Mouse (Mus musculus): ENCODE results near the gene Sarnp. TPM values are rescaled to one million over a fixed set of nuclear protein-coding genes. Genes with fewer than 3 reads are reported as not detected.

Gene Sarnp
- polyA plus RNA-seq, 1 experiment = 288 TPM

- peak overlapping the region; percentile 95 for H3K9ac ChIP-seq (ENCODE audit: low read depth, poor library complexity, severe bottlenecking)
- no peaks in the 10 kb centered on the region; the same call in none of the 2 replicates for H3K36me3 ChIP-seq (ENCODE audit: control insufficient read depth, insufficient read depth, low read length, poor library complexity, severe bottlenecking)
- peaks cover 1% of the 10 kb centered on the region for H3K4me1 ChIP-seq (ENCODE audit: control insufficient read depth, insufficient read depth, low read length)
- peak overlapping the region; percentile 90 for H3K4me3 ChIP-seq (ENCODE audit: low read depth, low read length)
- no peaks in the 10 kb centered on the region for H3K27me3 ChIP-seq (ENCODE audit: control insufficient read depth, insufficient read depth, low read length, poor library complexity, severe bottlenecking)
- no peaks in the 10 kb centered on the region for H3K9me3 ChIP-seq (replicated peaks; ENCODE audit: control insufficient read depth, insufficient read depth, low read length, poor library complexity, severe bottlenecking)
- peak; percentile 92 for TF ChIP-seq EP300 (IDR thresholded peaks at IDR 0.05; ENCODE audit: insufficient read depth, low read depth, low read length)
- TF ChIP-seq POLR2A (IDR thresholded peaks at IDR 0.05; ENCODE audit: insufficient read depth, low read length) = no peak
- peak overlapping the region; percentile 4; the same call in 1 of the 2 replicates for H3K27ac ChIP-seq (ENCODE audit: insufficient read depth, low read length)
Measured at GRCm38 (mm10) chr10:128909567-128910028, 92.5 kb downstream of the Sarnp start.

- Histone ChIP-seq H3K36me3 (ENCODE audit: control insufficient read depth, insufficient read depth, low read length, poor library complexity, severe bottlenecking) (no peaks in the 10 kb centered on the region; the same call in none of the 2 replicates), H3K4me3 (ENCODE audit: low read depth, low read length) (peak overlapping the region; percentile 90), H3K9ac (ENCODE audit: low read depth, poor library complexity, severe bottlenecking) (peak overlapping the region; percentile 95), H3K27me3 (ENCODE audit: control insufficient read depth, insufficient read depth, low read length, poor library complexity, severe bottlenecking) (no peaks in the 10 kb centered on the region), H3K9me3 (replicated peaks; ENCODE audit: control insufficient read depth, insufficient read depth, low read length, poor library complexity, severe bottlenecking) (no peaks in the 10 kb centered on the region), H3K4me1 (ENCODE audit: control insufficient read depth, insufficient read depth, low read length) (peaks cover 1% of the 10 kb centered on the region), H3K27ac (ENCODE audit: insufficient read depth, low read length) (no peak overlapping the region)
- TF ChIP-seq POLR2A (IDR thresholded peaks at IDR 0.05; ENCODE audit: insufficient read depth, low read length) (no peak), CTCF (IDR thresholded peaks at IDR 0.05; ENCODE audit: low read depth, low read length) (no peak), EP300 (IDR thresholded peaks at IDR 0.05; ENCODE audit: insufficient read depth, low read depth, low read length) (no peak)
Measured at GRCm38 (mm10) chr10:128910066-128910841, 93.1 kb downstream of the Sarnp start.

DNA sequence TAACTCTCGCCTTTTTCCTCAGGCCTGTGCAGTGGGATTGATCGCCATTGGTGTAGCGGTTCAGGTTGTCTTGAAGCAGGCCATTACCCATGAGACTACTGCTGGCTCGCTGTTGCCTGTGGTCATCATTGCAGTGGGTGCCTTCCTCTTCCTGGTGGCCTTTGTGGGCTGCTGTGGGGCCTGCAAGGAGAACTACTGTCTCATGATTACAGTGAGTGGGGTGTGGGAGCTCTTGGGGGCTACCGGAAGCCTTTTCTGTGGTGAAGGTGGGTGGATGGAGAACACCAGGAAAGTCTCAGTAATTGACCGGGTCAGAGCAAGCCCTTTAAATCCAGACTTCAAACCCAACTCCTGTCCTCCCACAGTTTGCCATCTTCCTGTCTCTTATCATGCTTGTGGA, 94.3 kb downstream of the Sarnp start:
- Histone ChIP-seq H3K4me1 (ENCODE audit: control insufficient read depth, insufficient read depth, low read length) (peaks cover 1% of the 10 kb centered on the region), H3K9me3 (replicated peaks; ENCODE audit: control insufficient read depth, insufficient read depth, low read length, poor library complexity, severe bottlenecking) (no peaks in the 10 kb centered on the region), H3K27me3 (ENCODE audit: control insufficient read depth, insufficient read depth, low read length, poor library complexity, severe bottlenecking) (no peaks in the 10 kb centered on the region), H3K9ac (ENCODE audit: low read depth, poor library complexity, severe bottlenecking) (peak overlapping the region; percentile 95; the same call in 1 of the 2 replicates), H3K36me3 (ENCODE audit: control insufficient read depth, insufficient read depth, low read length, poor library complexity, severe bottlenecking) (peaks cover 4% of the 10 kb centered on the region), H3K27ac (ENCODE audit: insufficient read depth, low read length) (no peak overlapping the region), H3K4me3 (ENCODE audit: low read depth, low read length) (peak overlapping the region; percentile 90)
- TF ChIP-seq CTCF (IDR thresholded peaks at IDR 0.05; ENCODE audit: low read depth, low read length) = no peak
- TF ChIP-seq POLR2A (IDR thresholded peaks at IDR 0.05; ENCODE audit: insufficient read depth, low read length) = no peak
- no peak for TF ChIP-seq EP300 (IDR thresholded peaks at IDR 0.05; ENCODE audit: insufficient read depth, low read depth, low read length)

GRCm38 (mm10) chr10:128912268-128912667, 95.1 kb downstream of the Sarnp start:
- Histone ChIP-seq H3K9me3 (replicated peaks; ENCODE audit: control insufficient read depth, insufficient read depth, low read length, poor library complexity, severe bottlenecking) (no peaks in the 10 kb centered on the region), H3K27ac (ENCODE audit: insufficient read depth, low read length) (no peak overlapping the region), H3K27me3 (ENCODE audit: control insufficient read depth, insufficient read depth, low read length, poor library complexity, severe bottlenecking) (no peaks in the 10 kb centered on the region), H3K4me1 (ENCODE audit: control insufficient read depth, insufficient read depth, low read length) (peaks cover 1% of the 10 kb centered on the region), H3K9ac (ENCODE audit: low read depth, poor library complexity, severe bottlenecking) (no peak overlapping the region), H3K4me3 (ENCODE audit: low read depth, low read length) (no peak overlapping the region), H3K36me3 (ENCODE audit: control insufficient read depth, insufficient read depth, low read length, poor library complexity, severe bottlenecking) (peaks cover 10% of the 10 kb centered on the region)
- TF ChIP-seq EP300 (IDR thresholded peaks at IDR 0.05; ENCODE audit: insufficient read depth, low read depth, low read length) = no peak
- TF ChIP-seq CTCF (IDR thresholded peaks at IDR 0.05; ENCODE audit: low read depth, low read length) = no peak
- TF ChIP-seq POLR2A (IDR thresholded peaks at IDR 0.05; ENCODE audit: insufficient read depth, low read length) = no peak

DNA sequence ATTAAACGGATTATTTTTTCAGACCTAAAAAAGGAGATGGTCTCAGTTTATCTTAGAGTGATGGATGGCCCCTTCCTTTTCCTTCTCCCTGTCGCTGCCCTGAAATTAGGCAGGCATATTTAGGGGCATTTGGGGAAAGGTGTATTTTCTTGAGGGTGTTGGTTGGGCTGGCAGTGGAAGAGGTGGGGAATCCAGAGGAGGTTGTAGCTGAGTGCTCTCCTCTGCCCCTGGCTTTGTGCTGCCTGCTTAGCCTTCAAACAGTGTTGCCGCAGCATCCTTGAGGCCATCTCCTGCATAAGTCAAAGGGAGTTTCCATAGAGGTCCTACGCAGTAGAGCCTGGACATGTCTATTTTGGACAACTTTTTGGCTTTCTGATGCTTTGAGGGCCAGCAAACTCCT, 95.7 kb downstream of the Sarnp start:
- no peak overlapping the region for H3K27ac ChIP-seq (ENCODE audit: insufficient read depth, low read length)
- H3K36me3 ChIP-seq (ENCODE audit: control insufficient read depth, insufficient read depth, low read length, poor library complexity, severe bottlenecking) = peaks cover 10% of the 10 kb centered on the region
- no peak overlapping the region for H3K4me3 ChIP-seq (ENCODE audit: low read depth, low read length)
- H3K4me1 ChIP-seq (ENCODE audit: control insufficient read depth, insufficient read depth, low read length) = peaks cover 1% of the 10 kb centered on the region
- no peaks in the 10 kb centered on the region for H3K27me3 ChIP-seq (ENCODE audit: control insufficient read depth, insufficient read depth, low read length, poor library complexity, severe bottlenecking)
- H3K9ac ChIP-seq (ENCODE audit: low read depth, poor library complexity, severe bottlenecking) = no peak overlapping the region
- TF ChIP-seq EP300 (IDR thresholded peaks at IDR 0.05; ENCODE audit: insufficient read depth, low read depth, low read length) (no peak), POLR2A (IDR thresholded peaks at IDR 0.05; ENCODE audit: insufficient read depth, low read length) (no peak)
- no peaks in the 10 kb centered on the region for H3K9me3 ChIP-seq (replicated peaks; ENCODE audit: control insufficient read depth, insufficient read depth, low read length, poor library complexity, severe bottlenecking)

GRCm38 (mm10) chr10:128913219-128913618, 96.1 kb downstream of the Sarnp start:
- peaks cover 1% of the 10 kb centered on the region for H3K4me1 ChIP-seq (ENCODE audit: control insufficient read depth, insufficient read depth, low read length)
- H3K9me3 ChIP-seq (replicated peaks; ENCODE audit: control insufficient read depth, insufficient read depth, low read length, poor library complexity, severe bottlenecking) = no peaks in the 10 kb centered on the region
- peaks cover 10% of the 10 kb centered on the region for H3K36me3 ChIP-seq (ENCODE audit: control insufficient read depth, insufficient read depth, low read length, poor library complexity, severe bottlenecking)
- H3K27me3 ChIP-seq (ENCODE audit: control insufficient read depth, insufficient read depth, low read length, poor library complexity, severe bottlenecking) = no peaks in the 10 kb centered on the region
- no peak overlapping the region for H3K4me3 ChIP-seq (ENCODE audit: low read depth, low read length)
- H3K9ac ChIP-seq (ENCODE audit: low read depth, poor library complexity, severe bottlenecking) = no peak overlapping the region
- no peak for TF ChIP-seq EP300 (IDR thresholded peaks at IDR 0.05; ENCODE audit: insufficient read depth, low read depth, low read length)
- TF ChIP-seq POLR2A (IDR thresholded peaks at IDR 0.05; ENCODE audit: insufficient read depth, low read length) = no peak
- TF ChIP-seq CTCF (IDR thresholded peaks at IDR 0.05; ENCODE audit: low read depth, low read length) = peak; percentile 94
- H3K27ac ChIP-seq (ENCODE audit: insufficient read depth, low read length) = no peak overlapping the region
